Mouse (Mus musculus) spleen, adult 2 months (tissue): ENCODE data around the gene Dctpp1.

Experiments used
- CTCF ChIP-seq: fragments of 200-500 bp; IDR thresholded peaks from 2 replicates; pipeline ENCODE4 v1.5.1; 2011; ENCODE audit warnings: mild to moderate bottlenecking, inconsistent platforms; ENCODE audit not compliant: insufficient read depth, insufficient read length, insufficient replicate concordance; ENCODE audit errors: extremely low read depth
- POLR2A ChIP-seq: fragments of 200-500 bp; IDR thresholded peaks from 2 replicates; pipeline ENCODE4 v1.6.1; 2011; ENCODE audit warnings: low read depth, low read length, inconsistent platforms

DNA sequence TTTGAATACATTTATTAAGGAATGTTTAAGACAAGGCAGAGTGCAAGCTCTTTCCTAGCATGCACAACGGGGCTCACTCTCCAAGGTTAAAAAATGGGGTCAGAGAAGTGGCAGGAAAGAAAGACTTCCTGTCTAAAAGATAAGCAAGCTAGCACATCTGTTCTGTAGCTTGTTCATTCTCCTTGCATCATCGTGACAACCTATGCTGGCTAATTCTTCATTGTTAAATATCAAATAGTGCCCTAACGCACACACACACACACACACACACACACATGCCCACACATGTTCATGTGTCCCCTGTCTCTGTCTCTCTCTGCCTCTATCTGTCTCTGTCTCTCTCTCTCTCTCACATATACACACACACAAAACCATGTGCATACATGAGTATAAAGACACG, 20.6 kb upstream of the Dctpp1 start:
- TF ChIP-seq POLR2A (no peak), CTCF (no peak)
